Mouse (Mus musculus) cortical plate, adult 2 months (tissue): ENCODE data around the gene Sox6. TPM values are rescaled to one million over a fixed set of nuclear protein-coding genes. Genes with fewer than 3 reads are reported as not detected.

Experiments
- H3K27ac ChIP-seq: fragments of 200-500 bp; 2 replicates; pipeline ENCODE4 v1.5.1; 2012; ENCODE audit warnings: low read length, control low read depth, inconsistent platforms; ENCODE audit not compliant: insufficient read depth
- H3K4me1 ChIP-seq: fragments of 200-500 bp; 2 replicates; pipeline ENCODE4 v1.6.1; 2011; ENCODE audit warnings: low read length; ENCODE audit not compliant: control insufficient read depth, insufficient read depth
- H3K4me3 ChIP-seq: fragments of 200-500 bp; 2 replicates; pipeline ENCODE4 v1.5.1; 2011; ENCODE audit warnings: mild to moderate bottlenecking, low read length, control low read depth; ENCODE audit not compliant: insufficient read depth
- CTCF ChIP-seq: fragments of 200-500 bp; IDR thresholded peaks from 2 replicates; pipeline ENCODE4 v1.5.1; 2011; ENCODE audit warnings: mild to moderate bottlenecking, control low read depth, low read length; ENCODE audit not compliant: insufficient read depth; ENCODE audit errors: extremely low read depth
- POLR2A ChIP-seq: fragments of 200-500 bp; IDR thresholded peaks from 2 replicates; pipeline ENCODE4 v1.6.1; 2011; ENCODE audit warnings: mild to moderate bottlenecking, low read length, control low read depth; ENCODE audit not compliant: insufficient read depth; ENCODE audit errors: extremely low read depth
- polyA plus RNA-seq: library from polyadenylated mRNA; depleted of rRNA; stranded (reverse); fragments of >200 nt; gene quantifications from 2 replicates; pipeline ENCODE4 v1.2.3, GENCODE M21; 2012

Gene Sox6
- polyA plus RNA-seq, 1 experiment: 9.8 TPM

DNA sequence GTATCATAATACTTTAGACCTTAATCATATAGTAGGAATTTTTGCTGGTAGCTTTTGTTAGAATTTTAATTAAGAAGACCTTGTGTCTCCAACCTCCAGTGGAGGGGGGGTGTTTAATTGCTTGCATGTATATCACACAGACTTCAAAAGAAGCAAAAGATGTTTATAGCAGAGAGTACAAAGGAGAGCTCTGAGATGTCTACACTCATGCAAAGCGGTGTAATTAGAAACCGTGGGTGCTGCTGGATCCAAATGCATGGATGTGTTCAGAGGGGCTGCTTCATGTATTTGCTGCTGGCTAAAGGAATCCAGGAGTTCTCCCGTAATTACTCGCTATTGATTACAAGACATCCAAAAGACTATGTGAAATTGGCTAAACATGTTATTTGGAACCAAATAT lies 347.5 kb downstream of the Sox6 start:
- TF ChIP-seq CTCF (no peak), POLR2A (no peak)
- H3K27ac ChIP-seq: no peak overlapping the region
- H3K4me1 ChIP-seq: no peaks in the 10 kb centered on the region
- H3K4me3 ChIP-seq: no peak overlapping the region

GRCm38 (mm10) chr7:115686687-115687086 lies 351.9 kb downstream of the Sox6 start:
- H3K4me3 ChIP-seq: no peak overlapping the region
- H3K27ac ChIP-seq: no peak overlapping the region
- H3K4me1 ChIP-seq: no peaks in the 10 kb centered on the region
- TF ChIP-seq POLR2A: no peak
- TF ChIP-seq CTCF: no peak

DNA sequence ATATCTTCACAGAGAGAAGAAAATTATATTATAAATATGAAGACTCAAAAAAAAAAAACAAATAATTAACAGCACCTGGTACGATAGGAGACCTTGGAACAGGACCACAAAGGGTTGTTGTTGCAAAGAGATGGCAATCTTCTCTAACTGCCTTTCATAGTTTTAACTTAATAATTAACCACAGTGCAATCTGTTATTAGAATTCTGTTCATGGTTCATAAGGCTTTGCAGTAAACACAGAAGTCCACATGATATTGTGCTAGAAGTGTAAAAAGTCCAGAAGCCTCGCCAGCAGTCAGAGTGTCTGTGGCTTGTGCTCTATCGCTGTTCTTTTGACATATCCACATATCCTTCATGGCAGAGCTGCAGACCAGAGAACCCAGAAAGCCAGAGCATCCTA lies 354.5 kb downstream of the Sox6 start:
- Histone ChIP-seq H3K4me3 (no peak overlapping the region), H3K4me1 (no peaks in the 10 kb centered on the region), H3K27ac (no peak overlapping the region)
- TF ChIP-seq POLR2A (no peak), CTCF (no peak)

GRCm38 (mm10) chr7:115671749-115672148 lies 366.8 kb downstream of the Sox6 start:
- Histone ChIP-seq H3K27ac (no peak overlapping the region), H3K4me1 (no peaks in the 10 kb centered on the region; the same call in 1 of the 2 replicates), H3K4me3 (no peak overlapping the region)
- no peak for TF ChIP-seq CTCF
- TF ChIP-seq POLR2A: no peak

DNA sequence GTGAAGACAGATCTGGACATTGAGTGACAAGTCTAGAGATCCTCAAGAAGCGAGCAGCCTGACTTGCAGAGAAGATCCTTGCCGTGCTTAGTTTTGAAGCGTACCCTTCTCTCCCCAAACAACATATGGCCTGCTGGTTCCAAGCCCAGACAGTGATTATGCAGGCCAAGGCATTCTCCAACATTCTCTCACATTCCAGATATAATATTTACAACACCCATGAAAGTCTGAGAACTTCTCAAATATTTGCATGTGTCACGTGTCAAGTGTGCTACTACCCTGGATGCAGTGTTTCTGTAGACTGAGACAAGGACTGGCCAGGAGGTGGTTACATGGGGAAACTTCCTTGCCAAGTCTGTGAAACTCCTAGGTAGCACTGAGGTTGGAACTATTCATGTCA lies 367.3 kb downstream of the Sox6 start:
- Histone ChIP-seq H3K27ac (no peak overlapping the region), H3K4me3 (no peak overlapping the region), H3K4me1 (no peaks in the 10 kb centered on the region; the same call in 1 of the 2 replicates)
- no peak for TF ChIP-seq POLR2A
- no peak for TF ChIP-seq CTCF

DNA sequence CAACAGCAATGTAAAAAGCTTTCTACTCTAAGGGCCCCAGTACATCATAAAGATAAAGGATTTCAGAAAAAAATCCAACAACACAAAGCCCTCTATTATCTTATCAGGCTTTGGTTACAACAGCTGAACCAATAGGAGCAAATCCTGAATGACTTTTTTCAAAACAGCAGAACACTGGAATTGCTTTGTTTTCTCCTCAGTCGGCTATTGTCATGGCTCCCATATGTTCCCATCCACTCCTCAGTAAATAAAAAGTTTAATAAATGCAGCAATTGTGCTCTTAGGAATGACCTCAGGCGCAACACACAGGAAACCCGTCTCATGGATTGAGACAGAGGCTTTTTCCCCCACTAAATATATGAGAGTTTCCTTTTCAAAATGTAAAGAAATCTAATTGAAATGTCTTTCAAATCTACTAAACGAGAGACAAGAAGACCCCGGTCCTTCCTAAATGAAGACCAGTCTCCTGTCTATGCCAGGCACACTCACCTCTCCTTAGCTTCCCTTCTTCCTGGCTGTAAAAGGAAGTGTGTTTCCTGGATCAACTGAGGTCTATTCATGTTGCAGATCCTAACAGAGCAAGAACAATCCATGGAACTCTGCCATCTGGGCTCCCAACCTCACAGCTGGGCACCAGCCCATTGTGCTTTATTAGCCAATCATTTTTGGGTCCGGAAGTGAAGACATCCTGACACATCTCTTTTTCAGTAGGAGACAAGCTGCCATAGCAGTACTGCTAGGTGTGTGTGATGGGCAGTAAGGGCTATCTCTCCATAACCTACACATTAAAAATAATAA lies 369.2 kb downstream of the Sox6 start:
- no peak overlapping the region for H3K27ac ChIP-seq
- no peaks in the 10 kb centered on the region; the same call in 1 of the 2 replicates for H3K4me1 ChIP-seq
- TF ChIP-seq POLR2A: no peak
- no peak for TF ChIP-seq CTCF
- no peak overlapping the region for H3K4me3 ChIP-seq

DNA sequence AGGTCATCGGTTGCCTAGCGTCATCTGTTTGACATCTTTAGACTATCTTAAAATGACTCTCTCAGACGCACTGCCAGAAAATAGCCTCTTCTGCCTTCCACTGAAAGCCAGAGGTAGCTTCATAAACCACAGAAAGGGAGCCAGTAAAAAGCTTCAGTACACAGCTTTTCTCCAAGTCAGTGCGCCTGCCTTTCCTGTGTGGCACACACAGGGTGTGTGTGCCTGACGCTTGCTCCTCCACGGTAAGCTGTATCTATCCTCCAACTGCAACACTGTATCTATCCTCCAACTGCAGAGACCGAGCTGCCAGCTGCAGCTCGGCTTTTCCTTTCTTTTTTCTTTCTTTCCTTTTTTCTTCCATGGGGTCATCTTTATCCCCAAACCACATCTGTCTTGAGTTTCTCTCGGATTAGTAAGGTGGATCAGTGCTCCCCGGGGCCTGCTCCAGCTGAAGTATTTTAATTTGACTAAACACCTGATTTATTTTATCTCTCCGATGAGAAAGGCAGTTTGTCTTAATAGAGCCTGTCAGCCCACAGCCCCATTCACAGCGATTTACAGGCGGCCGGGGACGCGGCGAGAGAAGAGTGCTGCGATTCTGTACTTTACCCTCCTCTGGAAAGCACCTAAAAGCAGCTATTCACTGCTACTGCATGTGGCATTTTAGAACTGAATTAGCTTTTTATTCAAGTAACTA lies 371.8 kb downstream of the Sox6 start:
- Histone ChIP-seq H3K4me1 (no peaks in the 10 kb centered on the region), H3K27ac (no peak overlapping the region), H3K4me3 (no peak overlapping the region)
- TF ChIP-seq POLR2A (no peak), CTCF (no peak)

- no peak overlapping the region for H3K4me3 ChIP-seq
- TF ChIP-seq POLR2A: no peak
- TF ChIP-seq CTCF: no peak
- H3K27ac ChIP-seq: no peak overlapping the region
- H3K4me1 ChIP-seq: no peaks in the 10 kb centered on the region
Observed at GRCm38 (mm10) chr7:115663399-115663798, 375.2 kb downstream of the Sox6 start.

GRCm38 (mm10) chr7:115662121-115662520 lies 376.5 kb downstream of the Sox6 start:
- TF ChIP-seq POLR2A (no peak), CTCF (no peak)
- Histone ChIP-seq H3K27ac (no peak overlapping the region), H3K4me1 (no peaks in the 10 kb centered on the region)

DNA sequence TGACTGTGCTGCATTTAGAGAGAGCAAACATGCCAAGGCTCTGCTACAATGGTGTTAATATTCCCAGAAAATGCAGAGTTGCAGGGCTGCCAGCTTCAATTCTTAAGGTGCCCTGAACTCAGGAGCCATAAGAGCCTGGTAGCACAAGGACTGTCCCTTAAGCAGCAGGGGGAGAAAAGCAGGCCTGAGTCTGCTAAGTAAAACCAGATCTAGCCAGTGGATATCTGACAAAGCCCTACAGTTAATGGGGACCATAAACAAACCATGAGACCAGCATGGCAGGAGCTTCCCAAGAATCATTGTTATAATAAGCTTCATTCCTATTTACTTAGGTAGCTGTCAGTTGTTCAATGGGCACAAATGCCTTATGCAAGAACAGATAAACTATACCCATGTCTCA lies 391.9 kb downstream of the Sox6 start:
- no peak for TF ChIP-seq CTCF
- TF ChIP-seq POLR2A: no peak
- H3K4me3 ChIP-seq: no peak overlapping the region
- H3K27ac ChIP-seq: no peak overlapping the region; the same call in 1 of the 2 replicates
- no peaks in the 10 kb centered on the region for H3K4me1 ChIP-seq

More at GRCm38 (mm10) chr7:115662121-115662520, 376.5 kb downstream of the Sox6 start:
- no peak overlapping the region for H3K4me3 ChIP-seq
